Mouse (Mus musculus): ENCODE data around the gene Ggt5. TPM values are rescaled to one million over a fixed set of nuclear protein-coding genes. Genes with fewer than 3 reads are reported as not detected.

Gene Ggt5
- 0.75 to 2.8 TPM (median 1.8 TPM) in 3 replicates for total RNA-seq (2017)

DNA sequence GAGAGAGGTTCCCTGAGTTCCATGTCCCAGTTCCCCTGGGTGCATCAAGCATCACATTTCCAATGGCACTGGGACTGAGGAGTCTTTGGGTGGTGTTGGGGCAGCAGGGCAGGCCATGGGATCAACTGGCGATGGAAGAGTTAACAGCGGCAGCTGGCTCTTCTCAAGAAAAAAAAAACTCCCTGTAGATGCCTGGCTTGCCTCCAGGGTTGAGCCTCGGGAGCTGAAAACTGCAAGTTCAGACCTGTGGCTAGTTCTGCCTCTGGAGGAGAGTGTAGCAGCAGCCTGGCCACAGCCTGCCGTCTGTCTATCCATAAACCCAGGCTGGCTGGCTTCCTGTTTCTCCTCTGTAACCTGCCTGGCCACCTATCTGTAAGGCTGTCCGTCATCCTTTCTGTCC is at the start of gene Ggt5:
Ggt5 (plus strand) TSS at position 212 of the 400 bp plus-strand sequence.
- no peak for ATAC-seq (replicated peaks; ENCODE audit: insufficient number of reproducible peaks, low FRiP score, low TSS enrichment, poor library complexity, severe bottlenecking)

DNA sequence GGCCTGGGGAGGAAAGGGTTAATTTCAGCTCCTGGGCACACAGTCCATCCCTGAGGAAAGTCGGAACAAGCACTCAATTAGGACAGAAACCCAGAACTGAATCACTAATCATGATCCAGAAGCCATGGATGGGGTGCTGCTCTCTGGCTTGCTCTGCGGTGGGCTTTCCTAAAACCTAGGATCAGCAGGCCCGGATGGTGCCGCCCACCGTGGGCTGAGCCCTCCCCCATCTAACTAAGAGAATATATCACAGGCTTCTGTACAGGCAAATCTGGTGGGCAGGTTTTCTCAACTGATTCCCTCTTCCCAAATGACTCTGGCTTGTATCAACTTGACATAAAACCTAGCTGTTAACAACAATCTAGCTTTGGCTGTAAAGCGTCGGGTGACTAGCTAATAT is 41.2 kb upstream of the Ggt5 start:
- ATAC-seq (replicated peaks; ENCODE audit: insufficient number of reproducible peaks, low FRiP score, low TSS enrichment, poor library complexity, severe bottlenecking) = no peak

- no peak for ATAC-seq (replicated peaks; ENCODE audit: insufficient number of reproducible peaks, low FRiP score, low TSS enrichment, poor library complexity, severe bottlenecking)
Observed at GRCm38 (mm10) chr10:75548486-75548885, 40.7 kb upstream of the Ggt5 start.

- ATAC-seq (replicated peaks; ENCODE audit: insufficient number of reproducible peaks, low FRiP score, low TSS enrichment, poor library complexity, severe bottlenecking) = no peak
Observed at GRCm38 (mm10) chr10:75549886-75550285, 39.3 kb upstream of the Ggt5 start.

GRCm38 (mm10) chr10:75551175-75551574 is 38.0 kb upstream of the Ggt5 start:
- 0 out of 2 replicates have a peak, but pooled peaks have one; percentile 38 for ATAC-seq (replicated peaks; ENCODE audit: insufficient number of reproducible peaks, low FRiP score, low TSS enrichment, poor library complexity, severe bottlenecking)

DNA sequence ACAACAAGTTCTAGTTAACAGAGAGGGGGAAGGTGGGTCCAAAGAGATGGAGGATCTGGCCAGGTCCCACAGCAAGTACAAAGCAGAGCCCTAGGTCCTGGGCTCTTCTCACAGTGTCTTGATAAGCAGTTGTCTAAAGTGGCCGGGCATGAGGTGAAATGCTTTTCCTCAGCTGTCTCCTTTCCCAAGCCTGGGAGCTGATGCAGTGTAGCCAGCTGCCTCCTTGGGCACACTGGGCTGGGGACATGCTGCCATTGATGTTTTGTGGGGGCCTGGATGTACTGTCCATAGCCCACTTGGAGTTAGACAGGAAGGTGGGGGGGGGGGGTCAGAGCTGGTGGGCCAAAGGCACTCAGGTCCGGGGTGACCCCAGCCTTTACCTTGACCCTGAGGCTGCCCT is 37.0 kb upstream of the Ggt5 start:
- ATAC-seq (replicated peaks; ENCODE audit: insufficient number of reproducible peaks, low FRiP score, low TSS enrichment, poor library complexity, severe bottlenecking) = no peak

DNA sequence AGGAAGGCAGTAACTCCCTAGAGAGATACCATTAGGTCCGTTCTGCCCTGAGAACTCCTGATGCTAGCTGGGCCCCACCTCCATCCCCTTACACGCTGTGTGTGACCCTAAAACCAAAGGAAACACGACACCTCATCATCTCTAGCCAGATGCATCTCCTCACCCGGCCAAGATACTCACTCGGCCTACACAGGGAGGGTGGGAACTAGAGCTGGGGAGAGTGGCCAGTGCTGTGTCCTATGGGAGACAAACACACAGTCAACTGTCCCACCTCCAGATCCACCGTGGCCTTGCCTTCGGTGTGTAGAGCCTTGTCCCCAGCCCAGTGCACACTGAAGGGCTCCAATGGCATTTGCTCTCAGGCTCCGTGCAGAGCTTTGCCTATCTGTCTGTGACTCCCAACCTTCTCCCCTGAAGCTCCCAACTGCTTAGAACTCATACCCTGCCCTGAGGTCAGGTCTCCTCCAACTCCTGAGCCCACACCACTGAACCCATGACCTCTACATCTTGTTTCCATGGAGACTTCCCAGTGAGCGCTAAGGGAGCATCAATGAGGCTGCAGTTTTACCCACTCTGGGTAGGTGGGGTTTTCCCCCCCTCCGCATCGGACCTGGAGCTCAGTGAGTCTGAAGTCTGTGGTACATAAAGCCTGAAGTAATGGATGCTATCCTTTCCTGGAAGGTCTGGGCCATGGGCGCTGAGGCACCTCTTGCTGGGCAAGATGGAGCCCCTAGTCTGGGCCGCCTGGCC is 36.3 kb upstream of the Ggt5 start:
- ATAC-seq (replicated peaks; ENCODE audit: insufficient number of reproducible peaks, low FRiP score, low TSS enrichment, poor library complexity, severe bottlenecking) = 0 out of 2 replicates have a peak, but pooled peaks have one; percentile 11

GRCm38 (mm10) chr10:75554090-75554489 is 35.0 kb upstream of the Ggt5 start:
- no peak for ATAC-seq (replicated peaks; ENCODE audit: insufficient number of reproducible peaks, low FRiP score, low TSS enrichment, poor library complexity, severe bottlenecking)

GRCm38 (mm10) chr10:75555557-75555956 is 33.6 kb upstream of the Ggt5 start:
- ATAC-seq (replicated peaks; ENCODE audit: insufficient number of reproducible peaks, low FRiP score, low TSS enrichment, poor library complexity, severe bottlenecking) = no peak

DNA sequence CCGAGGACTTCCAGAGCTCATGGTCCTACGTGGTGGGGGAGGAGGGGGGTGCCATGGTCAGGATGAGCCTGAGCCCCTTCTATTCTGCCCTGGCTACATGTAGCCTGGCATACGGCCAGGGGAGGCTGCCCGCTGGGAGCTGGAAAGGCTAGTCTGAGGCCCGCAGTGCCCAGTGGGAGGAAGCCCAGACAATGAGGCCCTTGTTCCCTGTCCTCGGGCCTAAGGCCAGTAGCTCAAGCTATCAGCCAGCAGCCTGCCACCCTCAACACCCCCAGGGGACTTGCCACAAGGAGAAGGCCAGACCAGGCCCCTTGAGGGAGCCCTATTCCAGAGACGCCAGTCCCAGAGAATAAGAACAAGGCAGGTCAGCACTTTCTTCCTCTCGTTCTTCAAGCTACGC is 33.1 kb upstream of the Ggt5 start:
- ATAC-seq (replicated peaks; ENCODE audit: insufficient number of reproducible peaks, low FRiP score, low TSS enrichment, poor library complexity, severe bottlenecking) = no peak

- ATAC-seq (replicated peaks; ENCODE audit: insufficient number of reproducible peaks, low FRiP score, low TSS enrichment, poor library complexity, severe bottlenecking) = no peak
Observed at GRCm38 (mm10) chr10:75558515-75558914, 30.6 kb upstream of the Ggt5 start.

DNA sequence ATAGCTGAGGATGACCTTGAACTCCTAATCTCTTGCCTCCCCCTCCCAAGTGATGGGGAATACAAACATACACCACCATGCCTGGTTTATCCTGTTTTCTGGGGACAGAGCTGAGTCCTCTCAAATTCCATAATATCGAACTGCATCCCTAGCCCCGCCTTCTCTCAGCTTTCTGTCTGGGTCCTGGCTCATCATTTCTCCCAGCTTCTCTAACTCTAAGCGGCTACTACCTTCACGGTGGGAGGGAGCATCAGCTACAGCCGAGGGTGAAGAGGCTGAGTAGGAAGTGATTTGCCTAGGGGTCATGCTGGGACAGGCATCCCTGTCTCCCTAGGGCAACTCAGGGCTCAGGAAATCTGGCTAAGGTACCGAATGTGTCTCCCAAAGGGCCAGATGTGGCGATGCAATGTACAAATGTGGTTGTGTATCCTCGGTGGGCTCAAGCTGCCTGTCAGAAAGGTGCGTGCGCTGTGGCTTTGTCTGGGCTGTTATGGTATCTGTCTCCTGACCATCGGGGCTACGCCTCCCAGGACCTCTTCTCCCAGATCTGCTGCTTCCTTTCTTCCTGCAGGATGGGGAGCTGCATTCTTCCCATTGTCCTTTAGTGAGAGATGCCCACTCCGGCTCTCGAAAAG is 30.0 kb upstream of the Ggt5 start:
- ATAC-seq (replicated peaks; ENCODE audit: insufficient number of reproducible peaks, low FRiP score, low TSS enrichment, poor library complexity, severe bottlenecking) = no peak

DNA sequence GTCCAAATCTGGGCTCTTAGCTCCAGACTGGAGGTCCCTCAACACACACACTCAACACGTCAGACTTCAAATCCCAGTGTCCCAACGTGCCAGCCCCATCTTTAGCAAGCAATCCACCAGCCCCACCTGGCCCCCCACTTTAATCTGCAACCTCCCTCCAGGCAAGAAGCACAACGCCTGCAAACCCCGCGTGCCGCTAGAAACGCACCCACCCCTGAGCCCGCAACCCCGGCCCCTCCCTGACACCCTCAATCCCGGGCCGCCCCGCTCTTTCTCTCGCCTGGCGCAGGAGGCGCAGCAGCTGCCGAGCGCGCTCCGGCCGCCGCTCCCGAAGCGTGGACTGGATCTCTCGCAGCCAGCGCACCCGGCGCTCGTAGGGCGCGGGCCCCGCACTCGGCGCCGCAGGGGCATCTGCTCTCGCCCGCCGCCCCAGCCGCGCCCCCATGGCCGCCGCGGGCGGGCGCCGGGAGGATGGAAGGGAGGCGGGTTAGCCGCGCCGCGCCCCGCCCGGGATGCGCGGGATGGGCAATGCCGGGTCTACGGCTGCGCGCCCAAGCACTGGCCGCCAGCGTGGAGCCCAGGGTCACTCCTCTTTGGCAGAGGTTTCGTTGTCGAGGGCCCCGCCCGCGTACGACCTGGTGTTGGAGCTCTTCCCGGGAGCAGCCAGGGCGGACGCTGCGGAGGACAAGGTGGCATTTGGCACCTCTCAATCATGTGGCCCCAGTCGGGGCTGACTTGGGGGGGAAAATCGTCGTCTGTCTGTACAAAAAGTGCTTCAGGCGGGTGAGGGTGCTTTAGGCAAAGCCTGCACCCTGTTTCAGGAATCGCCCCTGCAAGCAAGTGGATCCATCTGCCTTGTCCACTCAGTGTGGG is 29.2 kb upstream of the Ggt5 start, which contains the start of gene Lrrc75b:
Lrrc75b (minus strand) TSS at position 655 of the 873 bp plus-strand sequence.
- ATAC-seq (replicated peaks; ENCODE audit: insufficient number of reproducible peaks, low FRiP score, low TSS enrichment, poor library complexity, severe bottlenecking) = no peak

- ATAC-seq (replicated peaks; ENCODE audit: insufficient number of reproducible peaks, low FRiP score, low TSS enrichment, poor library complexity, severe bottlenecking) = no peak
Observed at GRCm38 (mm10) chr10:75560549-75560899, 28.6 kb upstream of the Ggt5 start.

GRCm38 (mm10) chr10:75561071-75561654 is 28.0 kb upstream of the Ggt5 start, which contains the start of gene Ggt1:
Ggt1 (plus strand) TSS chr10:75561604.
- ATAC-seq (replicated peaks; ENCODE audit: insufficient number of reproducible peaks, low FRiP score, low TSS enrichment, poor library complexity, severe bottlenecking) = no peak

DNA sequence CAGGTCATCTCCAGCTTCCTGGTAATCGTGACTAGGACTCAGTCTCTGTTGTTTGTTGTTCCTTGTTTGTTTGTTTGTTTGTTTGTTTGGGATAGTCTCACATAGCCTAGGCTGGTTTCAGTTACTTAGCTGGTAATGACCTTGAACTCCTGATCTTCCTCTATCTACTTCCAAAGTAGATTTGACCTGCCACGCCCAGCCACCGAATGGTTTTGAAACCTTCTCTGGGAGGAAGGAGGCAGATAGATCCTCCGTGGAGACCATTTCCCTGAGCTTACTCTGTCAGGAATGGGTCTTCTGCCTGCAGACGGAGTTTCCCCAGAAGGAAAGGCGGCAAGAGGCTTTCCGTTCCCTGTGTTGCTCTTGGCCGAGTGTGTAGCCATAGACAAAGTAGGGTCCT is 26.5 kb upstream of the Ggt5 start:
- no peak for ATAC-seq (replicated peaks; ENCODE audit: insufficient number of reproducible peaks, low FRiP score, low TSS enrichment, poor library complexity, severe bottlenecking)

- ATAC-seq (replicated peaks; ENCODE audit: insufficient number of reproducible peaks, low FRiP score, low TSS enrichment, poor library complexity, severe bottlenecking) = no peak
Observed at GRCm38 (mm10) chr10:75564687-75565265, 24.4 kb upstream of the Ggt5 start.

DNA sequence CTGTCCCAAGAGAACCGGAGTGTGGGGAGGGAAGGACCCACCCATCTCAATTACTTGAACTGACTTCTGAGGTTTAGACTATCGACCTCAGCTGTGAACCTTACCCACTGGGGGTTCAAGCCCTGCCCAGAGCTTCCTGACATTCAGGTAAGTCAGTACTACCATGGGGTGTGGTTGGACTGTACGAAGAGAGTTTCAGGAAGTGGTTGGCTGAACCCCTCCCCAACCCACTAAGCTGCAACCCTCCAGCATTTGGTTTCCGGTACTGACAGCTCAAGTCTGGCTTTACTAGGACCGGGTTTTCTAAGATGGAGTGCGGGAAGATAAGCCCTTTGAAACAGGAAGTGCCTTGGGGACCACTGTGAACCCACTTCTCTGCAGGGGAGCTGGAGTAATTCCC is 23.7 kb upstream of the Ggt5 start:
- ATAC-seq (replicated peaks; ENCODE audit: insufficient number of reproducible peaks, low FRiP score, low TSS enrichment, poor library complexity, severe bottlenecking) = peak; percentile 59

- ATAC-seq (replicated peaks; ENCODE audit: insufficient number of reproducible peaks, low FRiP score, low TSS enrichment, poor library complexity, severe bottlenecking) = no peak
Observed at GRCm38 (mm10) chr10:75565906-75566305, 23.2 kb upstream of the Ggt5 start.
